ENCODE assay signal across 18 mouse cellular contexts in the genomic region with DNA sequence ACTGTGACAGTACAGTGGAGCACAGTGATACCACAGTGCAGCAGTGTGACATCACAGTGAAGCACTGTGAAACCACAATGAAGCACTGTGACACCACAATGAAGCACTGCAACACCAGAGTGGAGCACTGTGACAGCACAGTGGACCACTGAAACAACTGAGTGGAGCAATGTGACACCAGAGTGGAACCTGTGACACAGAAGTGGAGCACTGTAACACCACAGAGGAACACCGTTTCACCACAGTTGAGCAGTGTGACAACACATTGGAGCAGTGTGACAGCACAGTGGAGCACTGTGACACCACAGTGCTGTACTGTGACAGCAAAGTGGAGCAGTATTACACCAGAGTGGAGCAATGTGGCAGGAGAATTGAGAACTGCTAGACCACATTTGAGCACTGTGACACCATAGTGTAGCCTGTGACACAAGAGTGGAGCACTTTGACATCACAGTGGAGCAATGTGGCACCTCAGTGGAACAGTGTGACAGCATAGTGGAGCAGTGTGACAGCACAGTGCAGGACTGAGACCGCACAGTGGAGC.
DNase-seq lines count a peak whose midpoint lies in the region; ATAC-seq lines count a peak whose summit lies in the region.
"Had no signal": no experiment of that assay in that cellular context is flagged by ENCODE, and none has a peak within 500 bp of the region (broad histone marks: within the 10 kb centered on the region; RNA-seq: fewer than 3 reads in every experiment).

No protein-coding gene starts in this region.

- WGBS in heart, embryonic 10.5 days: 47% methylated on average over 2 of the region's 2 CpGs
- 48% methylated on average over 2 of the region's 2 CpGs for WGBS in midbrain, embryonic 11.5 days
- WGBS in midbrain, embryonic 14.5 days: 56% methylated on average over 2 of the region's 2 CpGs

- H3K9me3 ChIP-seq in heart, embryonic 10.5 days: peaks cover 68% of the 10 kb centered on the region
- H3K9me3 ChIP-seq in midbrain, embryonic 11.5 days (ENCODE audit: control insufficient read depth, low read length): peaks cover 66% of the 10 kb centered on the region
- H3K9me3 ChIP-seq in midbrain, embryonic 14.5 days (ENCODE audit: control insufficient read depth, low read length): peaks cover 66% of the 10 kb centered on the region

- no peaks in the 10 kb centered on the region for H3K4me1 ChIP-seq in heart, embryonic 10.5 days
- H3K4me1 ChIP-seq in midbrain, embryonic 11.5 days (ENCODE audit: control insufficient read depth, insufficient read depth, low read length): no peaks in the 10 kb centered on the region
- H3K4me1 ChIP-seq in midbrain, embryonic 14.5 days (ENCODE audit: control insufficient read depth, insufficient read depth, low read length): no peaks in the 10 kb centered on the region
- H3K4me1 ChIP-seq: heart, embryonic 13.5 days; hindbrain, embryonic 15.5 days; liver, embryonic 15.5 days; midbrain, embryonic 12.5 days; neural tube, embryonic 12.5 days had no signal

- H3K36me3 ChIP-seq in heart, embryonic 10.5 days: no peaks in the 10 kb centered on the region
- no peaks in the 10 kb centered on the region for H3K36me3 ChIP-seq in midbrain, embryonic 11.5 days (ENCODE audit: control insufficient read depth, insufficient read depth, low read length)
- no peaks in the 10 kb centered on the region for H3K36me3 ChIP-seq in midbrain, embryonic 14.5 days (ENCODE audit: control insufficient read depth, insufficient read depth, low read length)
- H3K36me3 ChIP-seq: heart, embryonic 13.5 days; hindbrain, embryonic 15.5 days; liver, embryonic 15.5 days; neural tube, embryonic 12.5 days had no signal

- no peak overlapping the region for H3K9ac ChIP-seq in midbrain, embryonic 11.5 days (ENCODE audit: low read length)
- no peak overlapping the region for H3K9ac ChIP-seq in midbrain, embryonic 14.5 days (replicated peaks; ENCODE audit: low read length)
- H3K9ac ChIP-seq: heart, embryonic 13.5 days; hindbrain, embryonic 15.5 days; liver, embryonic 15.5 days; midbrain, embryonic 12.5 days; neural tube, embryonic 12.5 days had no signal

- peak; percentile 0 for DNase-seq in cerebellum, adult 11-12 months
- no peak for DNase-seq in cerebellum, adult 11 months
- peak; percentile 71 for DNase-seq in heart, embryonic 10.5 days (ENCODE audit: low spot score)
- DNase-seq in heart, postnatal 25 days (ENCODE audit: low spot score): no peak
- DNase-seq in midbrain, embryonic 11.5 days (ENCODE audit: low spot score, missing footprints): peak; percentile 26
- DNase-seq in midbrain, embryonic 14.5 days: no peak
- no peak for DNase-seq in retina, postnatal 1 day
- DNase-seq: kidney, adult 11 months; right cerebral cortex, adult 18-20 months; thymus, adult 2 months had no signal

- no peaks in the 10 kb centered on the region for H3K27me3 ChIP-seq in heart, embryonic 10.5 days (ENCODE audit: insufficient read depth, poor library complexity, severe bottlenecking)
- H3K27me3 ChIP-seq in midbrain, embryonic 11.5 days (ENCODE audit: control insufficient read depth, insufficient read depth, low read length): no peaks in the 10 kb centered on the region
- H3K27me3 ChIP-seq in midbrain, embryonic 14.5 days (ENCODE audit: control insufficient read depth, insufficient read depth, low read length): no peaks in the 10 kb centered on the region
- H3K27me3 ChIP-seq: heart, embryonic 13.5 days; hindbrain, embryonic 15.5 days; liver, embryonic 15.5 days; midbrain, embryonic 12.5 days; neural tube, embryonic 12.5 days; Patski had no signal

- no peak overlapping the region for H3K4me3 ChIP-seq in heart, embryonic 10.5 days
- no peak overlapping the region for H3K4me3 ChIP-seq in midbrain, embryonic 11.5 days (ENCODE audit: low read depth, low read length)
- no peak overlapping the region for H3K4me3 ChIP-seq in midbrain, embryonic 14.5 days (replicated peaks; ENCODE audit: low read depth, low read length)
- H3K4me3 ChIP-seq: heart, embryonic 13.5 days; hindbrain, embryonic 15.5 days; liver, embryonic 15.5 days; midbrain, embryonic 12.5 days; neural tube, embryonic 12.5 days had no signal

- intact Hi-C loops in heart, postnatal 25 days (cut with DNase I): no loop called here

- no peak for ATAC-seq in midbrain, embryonic 11.5 days (ENCODE audit: low FRiP score)
- no peak for ATAC-seq in midbrain, embryonic 14.5 days (ENCODE audit: low FRiP score, low TSS enrichment)
- 0 out of 2 replicates have a peak, but pooled peaks have one; percentile 0 for ATAC-seq in granulocyte monocyte progenitor cell, adult 5-6 weeks (replicated peaks; ENCODE audit: poor library complexity, severe bottlenecking)
- ATAC-seq: forebrain, embryonic 16.5 days; Patski had no signal

- H3K4me2 ChIP-seq in midbrain, embryonic 11.5 days: no peak overlapping the region
- H3K4me2 ChIP-seq in midbrain, embryonic 14.5 days (ENCODE audit: low read length): no peak overlapping the region
- H3K4me2 ChIP-seq: heart, embryonic 13.5 days; hindbrain, embryonic 15.5 days; liver, embryonic 15.5 days; midbrain, embryonic 12.5 days; neural tube, embryonic 12.5 days had no signal

- H3K27ac ChIP-seq in heart, embryonic 10.5 days: no peak overlapping the region
- H3K27ac ChIP-seq in midbrain, embryonic 11.5 days (ENCODE audit: low read depth, low read length): no peak overlapping the region
- no peak overlapping the region for H3K27ac ChIP-seq in midbrain, embryonic 14.5 days (replicated peaks; ENCODE audit: low read depth, low read length)
- H3K27ac ChIP-seq: heart, embryonic 13.5 days; hindbrain, embryonic 15.5 days; liver, embryonic 15.5 days; midbrain, embryonic 12.5 days; neural tube, embryonic 12.5 days had no signal

Comparison
In these comparisons a context has a peak if more than half of its experiments do, and no peak if none do; other contexts are left out.
1. DNase-seq: peak in cerebellum, adult 11-12 months (single experiment), heart, embryonic 10.5 days (single experiment) and midbrain, embryonic 11.5 days (single experiment); none in cerebellum, adult 11 months (single experiment), heart, postnatal 25 days (single experiment), midbrain, embryonic 14.5 days (single experiment) and retina, postnatal 1 day (single experiment).